Mouse (Mus musculus): Measurements from ENCODE around the gene Farsb. TPM values are rescaled to one million over a fixed set of nuclear protein-coding genes. Genes with fewer than 3 reads are reported as not detected.
"Not testable (repeated sequence)": the region's sequence is repeated elsewhere in the genome, so short reads cannot be mapped to it uniquely, and the experiment has no call there.

Gene Farsb
- polyA plus RNA-seq, 1 experiment from 2014 or later = 160 TPM

GRCm38 (mm10) chr1:78518907-78519306 lies 30.2 kb upstream of the Farsb start:
- Histone ChIP-seq H3K9ac (no peak overlapping the region), H3K27ac (no peak overlapping the region), H3K4me3 (no peak overlapping the region), H3K9me3 (replicated peaks) (no peaks in the 10 kb centered on the region), H3K36me3 (no peaks in the 10 kb centered on the region), H3K4me2 (no peak overlapping the region), H3K27me3 (replicated peaks) (0 out of 2 replicates have a peak, but pooled peaks cover 3% of the 10 kb centered on the region), H3K4me1 (no peaks in the 10 kb centered on the region)
- 74% methylated on average over 7 of the region's 7 CpGs for WGBS (ENCODE audit: insufficient replicate concordance)
- ATAC-seq = no peak

GRCm38 (mm10) chr1:78512756-78513155 lies 24.1 kb upstream of the Farsb start:
- WGBS (ENCODE audit: insufficient replicate concordance) = 64% methylated on average over 8 of the region's 8 CpGs

GRCm38 (mm10) chr1:78511621-78512160 lies 23.0 kb upstream of the Farsb start, which contains the start of gene BC035947:
Gene BC035947, minus strand, starts transcription at chr1:78512158.
- Histone ChIP-seq H3K9me3 (replicated peaks) (no peaks in the 10 kb centered on the region), H3K27me3 (replicated peaks) (peaks cover 45% of the 10 kb centered on the region), H3K27ac (no peak within 1 kb of the TSS), H3K4me3 (no peak within 1 kb of the TSS), H3K4me1 (no peaks in the 10 kb centered on the region), H3K4me2 (peak within 1 kb of the TSS; percentile 33), H3K36me3 (no peaks in the 10 kb centered on the region), H3K9ac (no peak within 1 kb of the TSS)
- 8% methylated on average over 25 of the region's 25 CpGs for WGBS (ENCODE audit: insufficient replicate concordance)
- ATAC-seq = no peak

More at GRCm38 (mm10) chr1:78512756-78513155, 24.1 kb upstream of the Farsb start:
- H3K27ac ChIP-seq = no peak overlapping the region
- H3K36me3 ChIP-seq = no peaks in the 10 kb centered on the region
- no peaks in the 10 kb centered on the region for H3K4me1 ChIP-seq
- H3K27me3 ChIP-seq (replicated peaks) = peaks cover 45% of the 10 kb centered on the region
- H3K9me3 ChIP-seq (replicated peaks) = no peaks in the 10 kb centered on the region
- H3K4me3 ChIP-seq = no peak overlapping the region
- no peak overlapping the region for H3K4me2 ChIP-seq
- no peak overlapping the region for H3K9ac ChIP-seq
- no peak for ATAC-seq

DNA sequence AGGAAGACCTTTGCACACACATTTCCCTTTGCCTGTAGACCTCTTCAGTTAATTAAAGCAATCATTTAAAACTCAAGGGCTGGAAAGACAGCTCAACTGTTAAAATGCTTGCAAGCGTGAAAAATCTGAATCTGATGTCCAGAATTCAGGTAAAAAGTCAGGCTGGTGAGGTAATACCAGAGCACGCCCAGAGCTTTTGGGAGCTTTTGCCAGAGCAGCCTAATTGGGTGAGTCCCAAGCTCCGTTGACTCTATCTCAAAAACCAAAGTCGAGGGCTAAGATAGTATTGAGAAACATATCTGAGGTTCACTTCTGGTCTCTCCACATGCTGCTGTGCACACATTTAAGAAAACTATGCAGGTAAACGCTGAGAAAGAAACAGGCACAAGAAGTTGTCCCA lies 22.2 kb upstream of the Farsb start, which contains the start of gene Mogat1:
Gene Mogat1, plus strand, starts transcription at position 130 of the 400 bp plus-strand sequence.
- Histone ChIP-seq H3K27ac (no peak within 1 kb of the TSS), H3K9ac (no peak within 1 kb of the TSS), H3K4me3 (no peak within 1 kb of the TSS), H3K36me3 (no peaks in the 10 kb centered on the region), H3K27me3 (replicated peaks) (peaks cover 45% of the 10 kb centered on the region), H3K4me1 (no peaks in the 10 kb centered on the region), H3K9me3 (replicated peaks) (no peaks in the 10 kb centered on the region), H3K4me2 (peak within 1 kb of the TSS; percentile 33)
- ATAC-seq = no peak
- 46% methylated on average over 5 of the region's 5 CpGs for WGBS (ENCODE audit: insufficient replicate concordance)

DNA sequence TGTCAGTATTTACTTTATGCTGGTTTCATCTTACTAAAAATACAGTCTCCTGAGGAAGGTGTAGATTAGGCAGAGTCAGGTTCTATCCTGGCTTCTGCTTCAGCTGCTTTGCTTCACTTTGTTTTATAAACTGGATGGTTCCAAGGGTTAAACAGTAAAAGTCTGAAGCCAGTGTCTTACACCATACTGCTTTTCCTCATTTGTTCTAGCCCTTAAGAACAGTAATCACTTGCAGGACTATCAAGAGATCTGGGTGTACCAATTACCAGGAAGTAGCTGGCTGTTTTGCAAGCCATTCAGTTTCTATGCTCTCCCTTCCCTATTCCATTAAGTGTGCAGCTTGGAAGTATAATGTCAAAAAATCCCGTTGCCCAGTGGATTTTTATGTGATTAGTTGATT lies 18.4 kb upstream of the Farsb start:
- ATAC-seq = no peak
- 26% methylated on average over 1 of the region's 1 CpGs for WGBS (ENCODE audit: insufficient replicate concordance)

DNA sequence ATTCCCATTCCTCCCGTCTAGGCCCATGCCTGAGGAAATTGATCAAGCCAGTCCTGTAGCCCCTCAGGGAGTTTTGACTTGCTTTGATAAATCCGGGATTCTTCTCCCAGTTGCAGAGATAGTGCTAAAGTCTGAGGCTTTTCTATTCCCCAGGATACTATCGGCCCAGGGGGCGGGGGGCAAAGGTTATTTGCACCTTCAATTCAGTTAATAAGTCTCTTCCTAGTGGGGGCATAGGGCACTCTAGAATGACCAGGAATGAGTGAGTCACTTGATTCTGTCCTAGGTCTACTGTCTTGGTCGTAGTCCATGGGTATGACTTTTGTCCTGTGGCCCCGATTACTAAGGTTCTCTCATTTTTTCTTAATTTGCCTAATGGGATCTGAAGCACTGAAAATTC lies 13.8 kb upstream of the Farsb start:
- Histone ChIP-seq H3K36me3 (no peaks in the 10 kb centered on the region), H3K4me1 (no peaks in the 10 kb centered on the region), H3K9ac (no peak overlapping the region), H3K9me3 (replicated peaks) (no peaks in the 10 kb centered on the region; the same call in none of the 2 replicates), H3K27ac (no peak overlapping the region), H3K4me3 (no peak overlapping the region), H3K4me2 (no peak overlapping the region), H3K27me3 (replicated peaks) (no peaks in the 10 kb centered on the region)
- no peak for ATAC-seq
- 79% methylated on average over 6 of the region's 6 CpGs for WGBS (ENCODE audit: insufficient replicate concordance)

More for the DNA sequence above, 18.4 kb upstream of the Farsb start:
- H3K9ac ChIP-seq = no peak overlapping the region
- H3K4me1 ChIP-seq = no peaks in the 10 kb centered on the region
- no peak overlapping the region for H3K27ac ChIP-seq
- H3K4me3 ChIP-seq = no peak overlapping the region
- no peaks in the 10 kb centered on the region for H3K36me3 ChIP-seq
- no peak overlapping the region for H3K4me2 ChIP-seq
- peaks cover 33% of the 10 kb centered on the region for H3K27me3 ChIP-seq (replicated peaks)
- H3K9me3 ChIP-seq (replicated peaks) = no peaks in the 10 kb centered on the region; the same call in 1 of the 2 replicates

- not testable (repeated sequence) for H3K4me1 ChIP-seq; H3K9ac ChIP-seq; H3K27ac ChIP-seq; H3K36me3 ChIP-seq; H3K4me3 ChIP-seq; H3K9me3 ChIP-seq (replicated peaks); H3K27me3 ChIP-seq (replicated peaks); H3K4me2 ChIP-seq; ATAC-seq
- WGBS (ENCODE audit: insufficient replicate concordance) = 77% methylated on average over 12 of the region's 12 CpGs
These were observed 13.2 kb upstream of the Farsb start for GRCm38 (mm10) chr1:78501856-78502255.

GRCm38 (mm10) chr1:78501036-78501435 lies 12.3 kb upstream of the Farsb start:
- H3K27ac ChIP-seq = no peak overlapping the region
- no peak overlapping the region for H3K4me2 ChIP-seq
- WGBS (ENCODE audit: insufficient replicate concordance) = 81% methylated on average over 16 of the region's 16 CpGs
- H3K36me3 ChIP-seq = no peaks in the 10 kb centered on the region
- H3K9ac ChIP-seq = no peak overlapping the region
- no peak overlapping the region for H3K4me3 ChIP-seq
- H3K9me3 ChIP-seq (replicated peaks) = no peaks in the 10 kb centered on the region; the same call in none of the 2 replicates
- H3K27me3 ChIP-seq (replicated peaks) = no peaks in the 10 kb centered on the region
- no peaks in the 10 kb centered on the region for H3K4me1 ChIP-seq
- ATAC-seq = no peak

DNA sequence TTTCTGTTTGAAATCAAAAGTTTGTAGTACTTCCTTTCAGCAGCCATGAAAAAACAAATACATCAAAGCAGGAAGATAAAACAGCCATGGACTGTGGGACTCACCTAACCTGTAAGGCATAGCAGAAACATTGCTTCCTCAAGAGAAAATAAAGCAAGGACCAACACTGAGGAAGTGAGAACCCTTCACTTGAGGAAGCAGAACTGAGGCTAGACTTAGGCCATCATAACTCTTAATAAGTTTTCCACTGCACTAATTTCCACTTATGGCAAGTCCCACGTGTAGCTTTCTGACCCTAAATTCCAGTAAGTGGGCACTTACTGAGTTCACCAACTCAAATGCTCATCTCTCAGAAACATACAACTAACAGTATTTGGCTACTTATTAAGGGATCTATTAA lies 1.4 kb upstream of the Farsb start:
- Histone ChIP-seq H3K4me3 (no peak overlapping the region), H3K9ac (no peak overlapping the region), H3K4me1 (peaks cover 36% of the 10 kb centered on the region), H3K9me3 (replicated peaks) (no peaks in the 10 kb centered on the region), H3K27ac (no peak overlapping the region), H3K4me2 (no peak overlapping the region; the same call in 1 of the 2 replicates), H3K36me3 (peaks cover 11% of the 10 kb centered on the region), H3K27me3 (replicated peaks) (0 out of 2 replicates have a peak, but pooled peaks cover 6% of the 10 kb centered on the region)
- ATAC-seq = no peak
- 50% methylated on average over 1 of the region's 1 CpGs for WGBS (ENCODE audit: insufficient replicate concordance)

- H3K4me2 ChIP-seq = peak overlapping the region; percentile 74
- H3K36me3 ChIP-seq = peaks cover 23% of the 10 kb centered on the region
- H3K4me1 ChIP-seq = peaks cover 50% of the 10 kb centered on the region
- 0 out of 2 replicates have a peak, but pooled peaks cover 6% of the 10 kb centered on the region for H3K27me3 ChIP-seq (replicated peaks)
- peak overlapping the region; percentile 83 for H3K27ac ChIP-seq
- no peak; the same call in 1 of the 2 replicates for ATAC-seq
- peak overlapping the region; percentile 95 for H3K4me3 ChIP-seq
- WGBS (ENCODE audit: insufficient replicate concordance) = 0% methylated on average over 28 of the region's 28 CpGs
- H3K9me3 ChIP-seq (replicated peaks) = no peaks in the 10 kb centered on the region
- peak overlapping the region; percentile 86 for H3K9ac ChIP-seq
These were observed 308 bp downstream of the Farsb start for GRCm38 (mm10) chr1:78488427-78488751.

DNA sequence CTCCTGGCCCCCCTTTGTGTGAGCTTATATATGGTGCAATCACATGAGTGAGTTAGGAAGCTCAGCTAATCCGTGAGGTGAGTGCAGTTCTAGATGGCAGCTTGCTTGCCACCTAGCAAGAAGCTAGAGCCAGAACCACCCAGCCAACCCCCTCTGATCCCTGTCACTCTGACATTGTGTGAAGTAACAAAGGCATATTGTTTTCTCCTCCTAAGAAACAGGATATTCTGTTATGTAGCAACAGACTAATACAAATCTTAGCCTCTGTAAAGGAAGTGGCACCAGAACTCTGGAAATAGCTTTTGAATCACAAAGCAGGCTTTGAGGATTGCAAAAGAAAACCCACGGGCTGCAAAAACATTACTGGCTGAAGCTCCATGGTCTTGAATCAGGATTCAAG lies 4.3 kb downstream of the Farsb start:
- Histone ChIP-seq H3K27me3 (replicated peaks) (no peaks in the 10 kb centered on the region), H3K27ac (no peak overlapping the region), H3K4me2 (no peak overlapping the region), H3K4me1 (peaks cover 54% of the 10 kb centered on the region), H3K36me3 (peaks cover 53% of the 10 kb centered on the region), H3K9ac (no peak overlapping the region), H3K9me3 (replicated peaks) (no peaks in the 10 kb centered on the region), H3K4me3 (no peak overlapping the region)
- WGBS (ENCODE audit: insufficient replicate concordance) = 59% methylated on average over 2 of the region's 2 CpGs
- ATAC-seq = no peak

DNA sequence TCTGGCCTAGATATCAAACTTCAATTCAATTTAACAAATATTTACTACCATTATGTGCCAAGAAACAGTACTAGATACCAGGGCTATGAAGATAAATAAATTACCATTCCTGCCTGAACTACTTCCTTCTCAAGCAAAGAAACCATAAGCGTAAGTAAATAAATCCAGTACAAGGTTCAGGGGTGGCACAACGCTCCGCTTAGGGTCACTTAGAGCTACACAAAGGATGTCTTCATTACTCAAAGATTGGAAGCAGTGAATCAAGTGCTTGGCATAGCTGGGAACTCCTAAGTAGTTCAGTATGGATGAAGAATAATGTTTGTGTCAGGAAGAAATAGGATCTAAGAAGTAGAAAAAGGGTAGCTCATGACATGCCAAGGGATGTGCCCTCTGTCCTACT lies 5.3 kb downstream of the Farsb start:
- no peaks in the 10 kb centered on the region for H3K9me3 ChIP-seq (replicated peaks)
- H3K4me3 ChIP-seq = no peak overlapping the region
- no peak overlapping the region for H3K27ac ChIP-seq
- H3K9ac ChIP-seq = no peak overlapping the region
- WGBS (ENCODE audit: insufficient replicate concordance) = 87% methylated on average over 3 of the region's 3 CpGs
- H3K36me3 ChIP-seq = peaks cover 62% of the 10 kb centered on the region
- no peak for ATAC-seq
- peaks cover 53% of the 10 kb centered on the region for H3K4me1 ChIP-seq
- H3K4me2 ChIP-seq = no peak overlapping the region
- no peaks in the 10 kb centered on the region for H3K27me3 ChIP-seq (replicated peaks)

- 73% methylated on average over 5 of the region's 5 CpGs for WGBS (ENCODE audit: insufficient replicate concordance)
- Histone ChIP-seq H3K36me3 (peaks cover 92% of the 10 kb centered on the region), H3K4me2 (no peak overlapping the region)
These were observed 16.3 kb downstream of the Farsb start for GRCm38 (mm10) chr1:78472441-78472840.

More at GRCm38 (mm10) chr1:78472441-78472840, 16.3 kb downstream of the Farsb start:
- Histone ChIP-seq H3K27me3 (replicated peaks) (no peaks in the 10 kb centered on the region), H3K4me3 (no peak overlapping the region), H3K9me3 (replicated peaks) (no peaks in the 10 kb centered on the region), H3K27ac (no peak overlapping the region), H3K4me1 (no peaks in the 10 kb centered on the region), H3K9ac (no peak overlapping the region)
- no peak for ATAC-seq

Measured in liver, embryonic 12.5 days (tissue).